ENCODE assay signal across 9 mouse cellular contexts in genomic region chr7:19005417-19006121, GRCm38 (mm10). TPM values are rescaled to one million over a fixed set of nuclear protein-coding genes. Genes with fewer than 3 reads are reported as not detected.
DNase-seq lines count a peak whose midpoint lies in the region; ATAC-seq and TF ChIP-seq lines count a peak whose summit lies in the region.
"Had no signal": no experiment of that assay in that cellular context is flagged by ENCODE, and none has a peak within 500 bp of the region (broad histone marks: within the 10 kb centered on the region; RNA-seq: fewer than 3 reads in every experiment).

No protein-coding gene starts in this region.

- peak overlapping the region; percentile 86 for H3K4me3 ChIP-seq in kidney, embryonic 16.5 days (ENCODE audit: low read length)
- peak overlapping the region; percentile 68 for H3K4me3 ChIP-seq in embryonic facial prominence, embryonic 15.5 days (replicated peaks)
- peak overlapping the region; percentile 86 for H3K4me3 ChIP-seq in intestine, postnatal 0 days (ENCODE audit: low read depth, low read length)
- H3K4me3 ChIP-seq in neural tube, embryonic 14.5 days (ENCODE audit: low read depth, low read length) = peak overlapping the region; percentile 86; the same call in 1 of the 2 replicates

- no peak for TF ChIP-seq CTCF in intestine, postnatal 0 days (IDR thresholded peaks at IDR 0.05; ENCODE audit: low read depth)

- H3K9ac ChIP-seq in kidney, embryonic 16.5 days (replicated peaks; ENCODE audit: low read length) = peak overlapping the region; percentile 95
- peak overlapping the region; percentile 79; the same call in 1 of the 2 replicates for H3K9ac ChIP-seq in embryonic facial prominence, embryonic 15.5 days
- H3K9ac ChIP-seq in intestine, postnatal 0 days (ENCODE audit: low read depth, low read length) = peak overlapping the region; percentile 69; the same call in 1 of the 2 replicates
- no peak overlapping the region for H3K9ac ChIP-seq in neural tube, embryonic 14.5 days (replicated peaks; ENCODE audit: low read depth, low read length)

- 83% methylated on average over 34 of the region's 34 CpGs for WGBS in kidney, embryonic 16.5 days
- WGBS in embryonic facial prominence, embryonic 15.5 days = 73% methylated on average over 34 of the region's 34 CpGs
- 58% methylated on average over 34 of the region's 34 CpGs for WGBS in intestine, postnatal 0 days
- 78% methylated on average over 34 of the region's 34 CpGs for WGBS in neural tube, embryonic 14.5 days

- H3K27ac ChIP-seq in kidney, embryonic 16.5 days (ENCODE audit: low read length) = no peak overlapping the region
- no peak overlapping the region for H3K27ac ChIP-seq in embryonic facial prominence, embryonic 15.5 days (replicated peaks)
- H3K27ac ChIP-seq in intestine, postnatal 0 days (ENCODE audit: low read depth, low read length) = 0 out of 2 replicates have a peak overlapping the region, but pooled peaks have one; percentile 21
- H3K27ac ChIP-seq in neural tube, embryonic 14.5 days (ENCODE audit: low read depth, low read length) = no peak overlapping the region

- peaks cover 51% of the 10 kb centered on the region for H3K4me1 ChIP-seq in kidney, embryonic 16.5 days (ENCODE audit: insufficient read depth, low read length)
- peaks cover 61% of the 10 kb centered on the region for H3K4me1 ChIP-seq in embryonic facial prominence, embryonic 15.5 days
- H3K4me1 ChIP-seq in intestine, postnatal 0 days (replicated peaks; ENCODE audit: control insufficient read depth, insufficient read depth, low read length) = peaks cover 17% of the 10 kb centered on the region
- peaks cover 28% of the 10 kb centered on the region for H3K4me1 ChIP-seq in neural tube, embryonic 14.5 days (ENCODE audit: control insufficient read depth, insufficient read depth, low read length)

- H3K27me3 ChIP-seq in kidney, embryonic 16.5 days (ENCODE audit: insufficient read depth, low read length) = no peaks in the 10 kb centered on the region
- no peaks in the 10 kb centered on the region for H3K27me3 ChIP-seq in embryonic facial prominence, embryonic 15.5 days
- no peaks in the 10 kb centered on the region for H3K27me3 ChIP-seq in intestine, postnatal 0 days (replicated peaks; ENCODE audit: control insufficient read depth, insufficient read depth, low read length)
- no peaks in the 10 kb centered on the region for H3K27me3 ChIP-seq in neural tube, embryonic 14.5 days (ENCODE audit: control insufficient read depth, insufficient read depth, low read length)

- peaks cover 16% of the 10 kb centered on the region for H3K36me3 ChIP-seq in kidney, embryonic 16.5 days (ENCODE audit: insufficient read depth, low read length)
- peaks cover 22% of the 10 kb centered on the region for H3K36me3 ChIP-seq in embryonic facial prominence, embryonic 15.5 days
- H3K36me3 ChIP-seq in intestine, postnatal 0 days (ENCODE audit: control insufficient read depth, insufficient read depth) = peaks cover 11% of the 10 kb centered on the region; the same call in 1 of the 2 replicates
- peaks cover 11% of the 10 kb centered on the region for H3K36me3 ChIP-seq in neural tube, embryonic 14.5 days (ENCODE audit: control insufficient read depth, insufficient read depth, low read length)

- DNase-seq in kidney, adult 18-20 months = no peak
- DNase-seq in left cerebral cortex, adult 8-10 months (ENCODE audit: low spot score in 2 of 2) = no peak
- no peak for DNase-seq in urinary bladder, postnatal 4 days (ENCODE audit: low spot score in 2 of 2)
- DNase-seq in gastrocnemius, postnatal 14 days = no peak

- no peak for ATAC-seq in kidney, embryonic 16.5 days (ENCODE audit: low FRiP score, low TSS enrichment)
- ATAC-seq in embryonic facial prominence, embryonic 15.5 days (ENCODE audit: insufficient number of reproducible peaks, low FRiP score, low TSS enrichment, low read depth) = no peak
- ATAC-seq in intestine, postnatal 0 days = no peak
- no peak for ATAC-seq in neural tube, embryonic 14.5 days (ENCODE audit: low read depth)

- H3K9me3 ChIP-seq in kidney, embryonic 16.5 days (ENCODE audit: low read length) = no peaks in the 10 kb centered on the region
- no peaks in the 10 kb centered on the region for H3K9me3 ChIP-seq in embryonic facial prominence, embryonic 15.5 days (replicated peaks)
- no peaks in the 10 kb centered on the region for H3K9me3 ChIP-seq in intestine, postnatal 0 days (ENCODE audit: control insufficient read depth)
- H3K9me3 ChIP-seq in neural tube, embryonic 14.5 days (ENCODE audit: control insufficient read depth, low read length) = no peaks in the 10 kb centered on the region

- intact Hi-C loops in gastrocnemius, postnatal 14 days (cut with DNase I; ENCODE audit: low total_unique reads) = no loop called here

- peak overlapping the region; percentile 98 for H3K4me2 ChIP-seq in kidney, embryonic 16.5 days (replicated peaks; ENCODE audit: low read depth, low read length)
- H3K4me2 ChIP-seq in embryonic facial prominence, embryonic 15.5 days (replicated peaks) = peak overlapping the region; percentile 97
- peak overlapping the region; percentile 91 for H3K4me2 ChIP-seq in intestine, postnatal 0 days (replicated peaks; ENCODE audit: low read depth)
- H3K4me2 ChIP-seq in neural tube, embryonic 14.5 days (ENCODE audit: low read depth, low read length) = peak overlapping the region; percentile 98

RNA-seq across cellular contexts. Expression of gene Irf2bp1, which starts 1.7 kb away (rescaled TPM):
- 21.4 and 23.5 TPM in 2 replicates for polyA plus RNA-seq in kidney, embryonic 16.5 days (2015; fragmentation: Nextera tagmentation; extraction: Ambion mirVana)
- polyA plus RNA-seq in embryonic facial prominence, embryonic 15.5 days (2015; fragmentation: Nextera tagmentation; extraction: Ambion mirVana) = 31.1 and 32.2 TPM in 2 replicates
- polyA plus RNA-seq in intestine, postnatal 0 days (2015; fragmentation: Nextera tagmentation; extraction: Ambion mirVana) = 11.4 and 11.9 TPM in 2 replicates
- polyA plus RNA-seq in neural tube, embryonic 14.5 days (2014; fragmentation: Nextera tagmentation; extraction: Ambion mirVana) = 29.7 and 30.3 TPM in 2 replicates
- 10 to 100 TPM; 51.2 to 54.1 (median 53.2) TPM for total RNA-seq in left cerebral cortex, adult 8-10 months (2022)
- total RNA-seq in gastrocnemius, postnatal 14 days (2021) = 10 to 100 TPM; 14.9 to 18.6 TPM

RNA-seq across cellular contexts. Expression of gene Mypop, which starts 14.5 kb away (rescaled TPM):
- 3.3 and 4.0 TPM in 2 replicates for polyA plus RNA-seq in kidney, embryonic 16.5 days (2015; fragmentation: Nextera tagmentation; extraction: Ambion mirVana)
- polyA plus RNA-seq in embryonic facial prominence, embryonic 15.5 days (2015; fragmentation: Nextera tagmentation; extraction: Ambion mirVana) = 5.9 and 6.3 TPM in 2 replicates
- 1.1 and 1.2 TPM in 2 replicates for polyA plus RNA-seq in intestine, postnatal 0 days (2015; fragmentation: Nextera tagmentation; extraction: Ambion mirVana)
- polyA plus RNA-seq in neural tube, embryonic 14.5 days (2014; fragmentation: Nextera tagmentation; extraction: Ambion mirVana) = 6.0 and 6.9 TPM in 2 replicates
- 10 to 100 TPM; 54.2 to 60.5 (median 57.6) TPM for total RNA-seq in left cerebral cortex, adult 8-10 months (2022)
- 1 to 10 TPM; 2.2 to 3.7 TPM for total RNA-seq in gastrocnemius, postnatal 14 days (2021)

RNA-seq across cellular contexts. Expression of gene Foxa3, which starts 17.8 kb away (rescaled TPM):
- polyA plus RNA-seq in kidney, embryonic 16.5 days (2015; fragmentation: Nextera tagmentation; extraction: Ambion mirVana) = 0.35 and 0.75 TPM in 2 replicates
- polyA plus RNA-seq in embryonic facial prominence, embryonic 15.5 days (2015; fragmentation: Nextera tagmentation; extraction: Ambion mirVana) = 0.58 and 1.3 TPM in 2 replicates
- 11.8 and 12.4 TPM in 2 replicates for polyA plus RNA-seq in intestine, postnatal 0 days (2015; fragmentation: Nextera tagmentation; extraction: Ambion mirVana)
- polyA plus RNA-seq in neural tube, embryonic 14.5 days (2014; fragmentation: Nextera tagmentation; extraction: Ambion mirVana) = not detected in 2 replicates
- total RNA-seq in left cerebral cortex, adult 8-10 months (2022) = not detected
- not detected for total RNA-seq in gastrocnemius, postnatal 14 days (2021)
- total RNA-seq: neutrophil, adult 5-6 weeks had no signal

RNA-seq across cellular contexts. Expression of gene Nanos2, which starts 18.4 kb away (rescaled TPM):
- not detected in 2 replicates for polyA plus RNA-seq in kidney, embryonic 16.5 days (2015; fragmentation: Nextera tagmentation; extraction: Ambion mirVana)
- not detected in 2 replicates for polyA plus RNA-seq in embryonic facial prominence, embryonic 15.5 days (2015; fragmentation: Nextera tagmentation; extraction: Ambion mirVana)
- polyA plus RNA-seq in intestine, postnatal 0 days (2015; fragmentation: Nextera tagmentation; extraction: Ambion mirVana) = not detected in 2 replicates
- polyA plus RNA-seq in neural tube, embryonic 14.5 days (2014; fragmentation: Nextera tagmentation; extraction: Ambion mirVana) = 0.84 and 1.1 TPM in 2 replicates
- 1 to 10 TPM in 2 of 4 experiments, under 1 TPM in 2; 0.53 to 1.3 (median 1.0) TPM for total RNA-seq in left cerebral cortex, adult 8-10 months (2022)
- not detected for total RNA-seq in gastrocnemius, postnatal 14 days (2021)
- total RNA-seq: neutrophil, adult 5-6 weeks had no signal

RNA-seq across cellular contexts. Expression of gene Sympk, which starts 18.6 kb away (rescaled TPM):
- 34.0 and 35.6 TPM in 2 replicates for polyA plus RNA-seq in kidney, embryonic 16.5 days (2015; fragmentation: Nextera tagmentation; extraction: Ambion mirVana)
- polyA plus RNA-seq in embryonic facial prominence, embryonic 15.5 days (2015; fragmentation: Nextera tagmentation; extraction: Ambion mirVana) = 35.3 and 36.8 TPM in 2 replicates
- polyA plus RNA-seq in intestine, postnatal 0 days (2015; fragmentation: Nextera tagmentation; extraction: Ambion mirVana) = 8.9 and 9.1 TPM in 2 replicates
- 16.8 and 16.9 TPM in 2 replicates for polyA plus RNA-seq in neural tube, embryonic 14.5 days (2014; fragmentation: Nextera tagmentation; extraction: Ambion mirVana)
- total RNA-seq in left cerebral cortex, adult 8-10 months (2022) = 100 to 1,000 TPM; 104 to 113 (median 111) TPM
- 10 to 100 TPM; 38.2 to 41.1 TPM for total RNA-seq in gastrocnemius, postnatal 14 days (2021)
